Mouse (Mus musculus) forebrain, embryonic 16.5 days (tissue): ENCODE measurements around the gene Kcnma1. TPM values are rescaled to one million over a fixed set of nuclear protein-coding genes. Genes with fewer than 3 reads are reported as not detected.

Experiments
- polyA plus RNA-seq: library from polyadenylated mRNA; unstranded; fragments of >200 nt; fragmentation: Nextera tagmentation; extraction: Ambion mirVana; gene quantifications from 2 replicates; pipeline ENCODE4 v1.2.1, GENCODE M21; 2015

The Kcnma1 gene
- polyA plus RNA-seq, 1 experiment from 2014 or later: 12.3 TPM

Other genes starting within 250 kb of the Kcnma1 start
- gene Dlg5, start 231.4 kb upstream of the Kcnma1 start, polyA plus RNA-seq: 17.1 and 21.2 TPM in 2 replicates